Mouse (Mus musculus) small intestine, adult 2 months (tissue): ENCODE measurements around the gene B9d2.

Source experiments
- CTCF ChIP-seq: fragments of 200-500 bp; IDR thresholded peaks from 2 replicates; pipeline ENCODE4 v1.5.1; 2012; ENCODE audit warnings: low read depth, mild to moderate bottlenecking, control low read depth, inconsistent platforms, low read length, moderate library complexity, mixed read lengths; ENCODE audit not compliant: insufficient replicate concordance, insufficient read length; ENCODE audit errors: extremely low read depth
- POLR2A ChIP-seq: fragments of 200-500 bp; IDR thresholded peaks from 2 replicates; pipeline ENCODE4 v1.6.1; 2012; ENCODE audit warnings: low read depth, mild to moderate bottlenecking, control low read depth, inconsistent platforms, low read length, moderate library complexity

GRCm38 (mm10) chr7:25688810-25689586 lies 8.4 kb downstream of the B9d2 start:
- TF ChIP-seq CTCF: no peak
- peak; percentile 22; the same call in 1 of the 2 replicates for TF ChIP-seq POLR2A
